Mouse (Mus musculus) thymus, adult 2 months (tissue): ENCODE measurements at regions not wholly inside any gene's neighbourhood (a gene's known extent, or its start where the extent isn't known, plus 50 kb on each side); places are given as distances from the start of the nearest gene placed in this dataset.
"Not testable (repeated sequence)": the region's sequence is repeated elsewhere in the genome, so short reads cannot be mapped to it uniquely, and the experiment has no call there.

Experiments
- DNase-seq: peaks from one replicate; pipeline ENCODE4 v3.0.0; 2021
- H3K27ac ChIP-seq: fragments of 200-500 bp; 2 replicates; pipeline ENCODE4 v1.5.1; 2012; ENCODE audit warnings: low read length, control low read depth; ENCODE audit not compliant: control insufficient read depth, insufficient read depth
- H3K27me3 ChIP-seq: fragments of 200-500 bp; 2 replicates; pipeline ENCODE4 v1.6.1; 2012; ENCODE audit warnings: mild to moderate bottlenecking, low read length, moderate library complexity, mixed read lengths; ENCODE audit not compliant: control insufficient read depth, insufficient read depth
- H3K36me3 ChIP-seq: fragments of 200-500 bp; 2 replicates; pipeline ENCODE4 v1.6.1; 2012; ENCODE audit warnings: mild to moderate bottlenecking, low read length, moderate library complexity; ENCODE audit not compliant: control insufficient read depth, insufficient read depth
- H3K4me1 ChIP-seq: fragments of 200-500 bp; replicated peaks from 2 replicates; pipeline ENCODE4 v1.6.1; 2012; ENCODE audit warnings: low read length; ENCODE audit not compliant: control insufficient read depth, insufficient read depth
- H3K4me3 ChIP-seq: fragments of 200-500 bp; 2 replicates; pipeline ENCODE4 v1.5.1; 2012; ENCODE audit warnings: mild to moderate bottlenecking, low read length, control low read depth, moderate library complexity; ENCODE audit not compliant: control insufficient read depth, insufficient read depth
- CTCF ChIP-seq: fragments of 200-500 bp; IDR thresholded peaks from 2 replicates; pipeline ENCODE4 v1.5.1; 2012; ENCODE audit warnings: mild to moderate bottlenecking, control low read depth, low read length, moderate library complexity, borderline replicate concordance; ENCODE audit not compliant: control insufficient read depth, poor library complexity, insufficient read depth; ENCODE audit errors: extremely low read depth
- POLR2A ChIP-seq: fragments of 200-500 bp; IDR thresholded peaks from 2 replicates; pipeline ENCODE4 v1.6.1; 2012; ENCODE audit warnings: mild to moderate bottlenecking, low read length, control low read depth, moderate library complexity; ENCODE audit not compliant: control insufficient read depth, poor library complexity, insufficient read depth; ENCODE audit errors: extremely low read depth
- WGBS: fragments of 180-500 bp; shearing (Covaris S2); methylation state at CpG from one replicate; pipeline ENCODE4 v1.1.7; 2018; 5-methylcytosine and 5-hydroxymethylcytosine counted together

DNA sequence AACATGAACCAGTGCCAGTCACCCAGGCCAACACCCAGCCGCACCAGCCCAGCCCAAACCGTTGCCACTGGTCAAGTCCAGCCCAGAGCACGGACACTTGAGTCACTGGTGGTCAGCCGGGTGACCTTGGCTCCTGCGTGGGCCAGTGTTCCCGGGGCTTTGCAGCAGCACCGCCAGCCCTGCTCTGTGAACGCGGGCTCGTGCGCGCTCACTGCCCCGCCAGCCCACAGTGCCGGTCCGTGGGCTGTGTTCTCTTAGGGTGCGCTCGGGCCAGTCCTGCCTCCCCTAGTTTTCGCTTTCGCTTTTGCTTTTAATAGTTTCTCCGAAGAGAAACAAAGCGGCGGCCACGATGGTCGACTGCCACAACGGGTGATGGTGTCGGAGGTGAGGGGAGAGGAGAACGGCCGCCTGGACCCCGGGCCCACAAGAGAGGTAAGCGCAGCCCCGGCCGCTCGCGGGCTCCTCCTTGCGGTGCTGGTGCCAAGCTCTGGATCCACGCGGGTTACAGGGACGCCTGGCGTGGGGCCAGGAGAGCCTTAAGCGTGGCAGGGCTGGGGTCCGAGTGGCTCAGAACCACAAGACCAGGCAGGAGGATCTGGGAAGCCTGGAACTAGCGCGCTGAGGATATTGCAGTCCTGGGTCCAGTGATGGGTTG lies 835.1 kb downstream of the Adam6a start:
- H3K27ac ChIP-seq, H3K27me3 ChIP-seq, H3K36me3 ChIP-seq, H3K4me1 ChIP-seq: not testable (repeated sequence)
- 9% methylated on average over 39 of the region's 43 CpGs for WGBS
- peak; percentile 20 for DNase-seq
- TF ChIP-seq CTCF, result peak; percentile 53; the same call in 1 of the 2 replicates
- peak overlapping the region; percentile 99 for H3K4me3 ChIP-seq

DNA sequence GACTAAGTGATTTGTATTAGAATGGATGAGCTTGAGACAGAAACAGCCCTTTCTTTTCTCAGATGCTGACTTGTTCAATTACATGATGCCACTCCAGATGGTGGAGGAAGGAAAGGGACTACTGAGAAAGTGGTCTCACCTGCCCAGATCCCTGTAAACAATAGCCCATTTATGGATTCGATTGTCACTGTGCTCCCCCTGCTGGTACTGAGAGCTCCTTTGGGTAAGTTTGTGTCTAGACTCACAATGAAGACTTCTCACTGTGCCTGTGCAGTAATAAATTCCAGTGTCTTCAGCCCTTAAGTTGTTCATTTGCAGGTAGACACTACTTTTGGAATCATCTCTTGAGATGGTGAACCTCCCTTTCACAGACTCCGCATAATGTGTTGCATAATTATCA lies 847.7 kb downstream of the Adam6a start:
- no peak for TF ChIP-seq CTCF
- no peak for TF ChIP-seq POLR2A
- Histone ChIP-seq H3K27ac (no peak overlapping the region), H3K36me3 (no peaks in the 10 kb centered on the region), H3K27me3 (no peaks in the 10 kb centered on the region), H3K4me1 (no peaks in the 10 kb centered on the region), H3K4me3 (no peak overlapping the region)
- DNase-seq, result peak; percentile 44
- 82% methylated on average over 2 of the region's 2 CpGs for WGBS

DNA sequence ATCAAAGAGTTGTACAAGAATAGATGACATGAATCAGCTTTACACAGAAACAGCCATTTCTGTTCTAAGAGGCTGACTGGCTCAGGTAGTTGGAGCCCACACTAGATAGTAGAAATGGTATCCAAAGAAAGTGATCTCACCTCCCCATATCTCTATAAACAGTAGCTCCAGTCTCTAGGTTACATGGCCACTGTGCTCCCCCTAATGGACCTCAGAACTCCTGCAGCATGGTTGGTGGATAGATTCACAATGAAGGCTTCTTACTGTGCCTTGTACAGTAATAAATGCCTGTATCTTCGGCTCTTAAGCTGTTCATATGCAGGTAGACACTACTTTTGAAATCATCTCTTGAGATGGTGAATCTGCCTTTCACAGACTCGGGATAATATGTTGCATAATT lies 862.5 kb downstream of the Adam6a start:
- H3K27me3 ChIP-seq, result no peaks in the 10 kb centered on the region
- no peak overlapping the region for H3K4me3 ChIP-seq
- no peak for TF ChIP-seq POLR2A
- no peak for TF ChIP-seq CTCF
- no peaks in the 10 kb centered on the region for H3K36me3 ChIP-seq
- DNase-seq, result no peak
- WGBS, result 72% methylated on average over 2 of the region's 2 CpGs
- H3K27ac ChIP-seq, result no peak overlapping the region
- no peaks in the 10 kb centered on the region for H3K4me1 ChIP-seq

DNA sequence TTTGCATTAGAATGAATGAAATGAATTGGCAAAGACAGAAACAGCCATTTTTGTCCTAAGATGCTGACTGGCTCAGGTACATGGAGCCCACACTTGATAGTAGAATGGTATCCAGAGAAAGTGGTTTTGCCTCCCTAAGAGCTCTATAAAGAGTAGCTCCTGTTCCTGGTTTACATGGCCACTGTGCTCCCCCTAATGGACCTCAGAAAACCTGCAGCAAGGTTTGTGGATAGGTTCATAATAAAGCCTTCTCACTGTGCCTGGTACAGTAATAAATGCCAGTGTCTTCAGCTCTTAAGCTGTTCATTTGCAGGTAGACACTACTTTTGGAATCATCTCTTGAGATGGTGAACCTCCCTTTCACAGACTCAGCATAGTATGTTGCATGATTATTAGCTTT lies 890.8 kb downstream of the Adam6a start:
- no peaks in the 10 kb centered on the region for H3K4me1 ChIP-seq
- TF ChIP-seq POLR2A, result no peak
- TF ChIP-seq CTCF, result no peak
- H3K4me3 ChIP-seq, result no peak overlapping the region
- DNase-seq, result no peak
- H3K27me3 ChIP-seq, result no peaks in the 10 kb centered on the region
- no peak overlapping the region for H3K27ac ChIP-seq
- H3K36me3 ChIP-seq, result no peaks in the 10 kb centered on the region

DNA sequence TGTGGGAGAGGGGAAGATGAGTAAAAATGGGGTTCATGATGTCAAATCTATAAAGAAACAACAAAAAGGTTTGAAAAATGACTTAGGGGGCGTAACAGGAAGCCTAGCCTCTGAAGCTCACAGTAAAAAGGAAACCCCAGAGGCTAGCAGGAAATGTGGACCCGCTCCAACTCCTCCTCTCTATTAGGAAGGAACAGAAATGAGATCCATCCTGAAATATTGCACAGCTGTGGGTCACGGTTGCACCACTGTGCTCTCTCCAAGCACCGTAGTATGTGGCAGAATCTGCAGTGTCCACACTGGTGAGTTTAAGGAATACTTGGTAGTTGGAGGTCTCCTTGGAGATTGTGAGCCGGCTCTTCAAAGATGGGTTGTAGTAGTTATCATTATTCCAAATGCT lies 918.3 kb downstream of the Adam6a start:
- TF ChIP-seq POLR2A (no peak), CTCF (no peak)
- no peaks in the 10 kb centered on the region for H3K36me3 ChIP-seq
- H3K4me3 ChIP-seq, result no peak overlapping the region
- no peak for DNase-seq
- peak overlapping the region; percentile 54; the same call in 1 of the 2 replicates for H3K27ac ChIP-seq
- WGBS, result 50% methylated on average over 5 of the region's 5 CpGs
- H3K4me1 ChIP-seq, result peaks cover 5% of the 10 kb centered on the region
- no peaks in the 10 kb centered on the region for H3K27me3 ChIP-seq

DNA sequence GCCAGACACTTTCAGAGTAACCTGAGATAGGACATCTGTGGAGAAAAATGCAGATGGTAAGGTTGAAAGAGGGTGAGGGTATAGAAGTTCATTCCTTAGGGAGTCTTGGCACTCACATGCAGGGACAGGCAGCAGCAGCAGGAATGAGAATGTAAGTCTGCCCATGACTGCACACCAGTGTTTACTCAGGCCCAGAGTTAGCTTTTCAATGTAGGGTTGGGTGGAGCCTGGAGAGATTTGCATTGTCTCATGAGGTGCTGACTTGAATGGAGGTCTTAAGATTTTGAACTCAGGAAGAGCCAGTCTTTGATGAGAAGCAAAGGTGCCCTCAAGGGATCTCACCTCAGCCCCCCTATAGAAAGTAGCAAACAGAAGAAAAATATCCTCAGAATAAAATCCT lies 918.9 kb downstream of the Adam6a start:
- no peak overlapping the region for H3K27ac ChIP-seq
- no peak overlapping the region for H3K4me3 ChIP-seq

DNA sequence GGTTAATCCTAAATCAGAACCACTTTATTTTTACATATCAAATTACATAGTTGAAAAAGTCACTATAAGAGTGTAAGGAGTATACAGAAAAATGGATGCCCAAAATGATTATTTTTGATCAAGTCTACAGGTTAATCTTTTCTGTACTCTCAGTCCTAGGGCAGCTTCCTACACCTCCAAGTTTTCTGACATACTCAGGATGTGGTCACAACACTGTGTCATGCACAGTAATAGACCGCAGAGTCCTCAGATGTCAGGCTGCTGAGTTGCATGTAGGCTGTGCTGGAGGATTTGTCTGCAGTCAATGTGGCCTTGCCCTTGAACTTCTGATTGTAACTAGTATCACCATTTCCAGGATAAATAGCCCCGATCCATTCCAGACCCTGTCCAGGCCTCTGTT lies 925.1 kb downstream of the Adam6a start:
- DNase-seq, result peak; percentile 37
- no peak overlapping the region for H3K27ac ChIP-seq
- TF ChIP-seq CTCF (no peak), POLR2A (no peak)
- 16% methylated on average over 2 of the region's 2 CpGs for WGBS
- no peaks in the 10 kb centered on the region for H3K27me3 ChIP-seq
- H3K36me3 ChIP-seq, result no peaks in the 10 kb centered on the region
- no peak overlapping the region for H3K4me3 ChIP-seq
- H3K4me1 ChIP-seq, result 0 out of 2 replicates have a peak, but pooled peaks cover 4% of the 10 kb centered on the region

More for the DNA sequence above, 918.9 kb downstream of the Adam6a start:
- H3K27me3 ChIP-seq, result no peaks in the 10 kb centered on the region
- DNase-seq, result no peak
- H3K4me1 ChIP-seq, result peaks cover 5% of the 10 kb centered on the region
- TF ChIP-seq CTCF, result no peak
- TF ChIP-seq POLR2A, result no peak
- no peaks in the 10 kb centered on the region for H3K36me3 ChIP-seq

DNA sequence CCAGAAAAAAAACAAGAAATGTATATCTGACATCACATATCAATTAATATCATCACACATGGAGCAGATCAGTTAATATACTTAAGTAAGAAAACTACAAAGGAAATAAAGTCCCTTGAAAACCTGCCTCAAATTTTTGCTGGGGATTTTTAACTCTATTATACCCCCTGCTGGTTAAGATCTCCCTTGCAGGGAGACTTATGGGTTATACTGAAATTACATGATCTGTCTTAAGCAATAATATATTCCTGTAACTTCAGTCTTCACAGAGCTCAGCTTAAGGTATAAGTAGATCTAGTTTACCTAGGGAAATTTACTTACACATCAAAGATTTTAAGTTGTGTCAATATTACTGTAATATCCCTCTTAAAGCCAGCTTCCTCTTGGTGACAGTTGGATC lies 929.0 kb downstream of the Adam6a start:
- not testable (repeated sequence) for H3K4me1 ChIP-seq, DNase-seq, H3K27ac ChIP-seq, H3K27me3 ChIP-seq, H3K4me3 ChIP-seq, H3K36me3 ChIP-seq
